Mouse (Mus musculus): ENCODE measurements at regions not wholly inside any gene's neighbourhood (a gene's known extent, or its start where the extent isn't known, plus 50 kb on each side); places are given as distances from the start of the nearest gene placed in this dataset.
A peak's percentile ranks its signal among the peaks of the same experiment; 100 is the strongest.

GRCm38 (mm10) chr1:190286481-190287145 is 116.1 kb upstream of the Prox1 start:
- WGBS = 51% methylated on average over 17 of the region's 17 CpGs
- no peak for ATAC-seq (ENCODE audit: insufficient read depth)
- Histone ChIP-seq H3K9ac (no peak overlapping the region), H3K36me3 (ENCODE audit: insufficient read depth) (no peaks in the 10 kb centered on the region), H3K9me3 (ENCODE audit: low read depth, low read length) (no peaks in the 10 kb centered on the region), H3K4me3 (ENCODE audit: low read depth, low read length) (no peak overlapping the region), H3K4me1 (ENCODE audit: insufficient read depth) (no peaks in the 10 kb centered on the region), H3K27me3 (ENCODE audit: insufficient read depth, low read length) (0 out of 2 replicates have a peak, but pooled peaks cover 4% of the 10 kb centered on the region), H3K4me2 (no peak overlapping the region), H3K27ac (ENCODE audit: low read depth) (no peak overlapping the region)
- no peak for DNase-seq
- no peak for TF ChIP-seq CTCF (IDR thresholded peaks at IDR 0.05; ENCODE audit: low read depth)

- 0 out of 2 replicates have a peak, but pooled peaks cover 4% of the 10 kb centered on the region for H3K27me3 ChIP-seq (ENCODE audit: insufficient read depth, low read length)
- H3K4me1 ChIP-seq (ENCODE audit: insufficient read depth) = no peaks in the 10 kb centered on the region
- TF ChIP-seq CTCF (IDR thresholded peaks at IDR 0.05; ENCODE audit: low read depth) = no peak
- no peak overlapping the region for H3K27ac ChIP-seq (ENCODE audit: low read depth)
- H3K4me2 ChIP-seq = no peak overlapping the region
- WGBS = 68% methylated on average over 8 of the region's 8 CpGs
- H3K4me3 ChIP-seq (ENCODE audit: low read depth, low read length) = no peak overlapping the region
- no peaks in the 10 kb centered on the region for H3K9me3 ChIP-seq (ENCODE audit: low read depth, low read length)
- H3K36me3 ChIP-seq (ENCODE audit: insufficient read depth) = no peaks in the 10 kb centered on the region
- DNase-seq (no peak), ATAC-seq (ENCODE audit: insufficient read depth) (no peak)
- no peak overlapping the region for H3K9ac ChIP-seq
Measured at GRCm38 (mm10) chr1:190285636-190286035, 115.1 kb upstream of the Prox1 start.

GRCm38 (mm10) chr1:190285049-190285448 is 114.5 kb upstream of the Prox1 start:
- WGBS = 75% methylated on average over 8 of the region's 8 CpGs
- no peaks in the 10 kb centered on the region for H3K36me3 ChIP-seq (ENCODE audit: insufficient read depth)
- H3K9me3 ChIP-seq (ENCODE audit: low read depth, low read length) = no peaks in the 10 kb centered on the region
- no peak for TF ChIP-seq CTCF (IDR thresholded peaks at IDR 0.05; ENCODE audit: low read depth)
- H3K27me3 ChIP-seq (ENCODE audit: insufficient read depth, low read length) = 0 out of 2 replicates have a peak, but pooled peaks cover 4% of the 10 kb centered on the region
- H3K4me1 ChIP-seq (ENCODE audit: insufficient read depth) = no peaks in the 10 kb centered on the region
- no peak overlapping the region for H3K4me3 ChIP-seq (ENCODE audit: low read depth, low read length)
- H3K27ac ChIP-seq (ENCODE audit: low read depth) = no peak overlapping the region
- no peak for DNase-seq
- no peak for ATAC-seq (ENCODE audit: insufficient read depth)
- H3K9ac ChIP-seq = no peak overlapping the region
- H3K4me2 ChIP-seq = no peak overlapping the region

GRCm38 (mm10) chr1:190284138-190284537 is 113.6 kb upstream of the Prox1 start:
- no peak overlapping the region for H3K27ac ChIP-seq (ENCODE audit: low read depth)
- no peaks in the 10 kb centered on the region for H3K4me1 ChIP-seq (ENCODE audit: insufficient read depth)
- H3K4me3 ChIP-seq (ENCODE audit: low read depth, low read length) = no peak overlapping the region
- TF ChIP-seq CTCF (IDR thresholded peaks at IDR 0.05; ENCODE audit: low read depth) = no peak
- no peaks in the 10 kb centered on the region for H3K9me3 ChIP-seq (ENCODE audit: low read depth, low read length)
- H3K9ac ChIP-seq = no peak overlapping the region
- 0 out of 2 replicates have a peak, but pooled peaks cover 4% of the 10 kb centered on the region for H3K27me3 ChIP-seq (ENCODE audit: insufficient read depth, low read length)
- H3K36me3 ChIP-seq (ENCODE audit: insufficient read depth) = no peaks in the 10 kb centered on the region
- H3K4me2 ChIP-seq = no peak overlapping the region
- 47% methylated on average over 9 of the region's 9 CpGs for WGBS
- peak; percentile 28 for DNase-seq
- ATAC-seq (ENCODE audit: insufficient read depth) = no peak

GRCm38 (mm10) chr1:190280081-190280858 is 109.8 kb upstream of the Prox1 start:
- 86% methylated on average over 18 of the region's 18 CpGs for WGBS

GRCm38 (mm10) chr1:190274911-190275310 is 104.4 kb upstream of the Prox1 start:
- ATAC-seq (ENCODE audit: insufficient read depth) = no peak
- Histone ChIP-seq H3K4me2 (no peak overlapping the region), H3K9ac (no peak overlapping the region), H3K36me3 (ENCODE audit: insufficient read depth) (no peaks in the 10 kb centered on the region), H3K4me3 (ENCODE audit: low read depth, low read length) (no peak overlapping the region), H3K4me1 (ENCODE audit: insufficient read depth) (no peaks in the 10 kb centered on the region), H3K27me3 (ENCODE audit: insufficient read depth, low read length) (no peaks in the 10 kb centered on the region), H3K27ac (ENCODE audit: low read depth) (no peak overlapping the region), H3K9me3 (ENCODE audit: low read depth, low read length) (no peaks in the 10 kb centered on the region)
- no peak for TF ChIP-seq CTCF (IDR thresholded peaks at IDR 0.05; ENCODE audit: low read depth)
- 61% methylated on average over 6 of the region's 6 CpGs for WGBS
- no peak for DNase-seq

More at GRCm38 (mm10) chr1:190280081-190280858, 109.8 kb upstream of the Prox1 start:
- Histone ChIP-seq H3K27me3 (ENCODE audit: insufficient read depth, low read length) (no peaks in the 10 kb centered on the region), H3K36me3 (ENCODE audit: insufficient read depth) (no peaks in the 10 kb centered on the region), H3K9me3 (ENCODE audit: low read depth, low read length) (no peaks in the 10 kb centered on the region), H3K4me2 (no peak overlapping the region), H3K9ac (no peak overlapping the region), H3K4me3 (ENCODE audit: low read depth, low read length) (no peak overlapping the region), H3K4me1 (ENCODE audit: insufficient read depth) (no peaks in the 10 kb centered on the region), H3K27ac (ENCODE audit: low read depth) (no peak overlapping the region)
- DNase-seq (no peak), ATAC-seq (ENCODE audit: insufficient read depth) (no peak)
- TF ChIP-seq CTCF (IDR thresholded peaks at IDR 0.05; ENCODE audit: low read depth) = no peak

- Histone ChIP-seq H3K9ac (no peak overlapping the region), H3K4me3 (ENCODE audit: low read depth, low read length) (no peak overlapping the region), H3K4me1 (ENCODE audit: insufficient read depth) (no peaks in the 10 kb centered on the region), H3K27me3 (ENCODE audit: insufficient read depth, low read length) (no peaks in the 10 kb centered on the region), H3K4me2 (no peak overlapping the region), H3K27ac (ENCODE audit: low read depth) (no peak overlapping the region), H3K36me3 (ENCODE audit: insufficient read depth) (no peaks in the 10 kb centered on the region), H3K9me3 (ENCODE audit: low read depth, low read length) (no peaks in the 10 kb centered on the region)
- DNase-seq = no peak
- TF ChIP-seq CTCF (IDR thresholded peaks at IDR 0.05; ENCODE audit: low read depth) = no peak
- 82% methylated on average over 17 of the region's 17 CpGs for WGBS
- no peak for ATAC-seq (ENCODE audit: insufficient read depth)
Measured at GRCm38 (mm10) chr1:190270784-190271385, 100.4 kb upstream of the Prox1 start.
